Mouse (Mus musculus) G1E-ER4 (cell line): ENCODE results near the gene Arhgef3. TPM values are rescaled to one million over a fixed set of nuclear protein-coding genes. Genes with fewer than 3 reads are reported as not detected.

Experiments used
- GATA1 ChIP-seq: IDR thresholded peaks from one replicate; pipeline ENCODE4 v1.8.0; 2012; ENCODE audit warnings: low read length, inconsistent platforms
- polyA plus RNA-seq: library from polyadenylated mRNA; stranded (reverse); fragments of >175 nt; gene quantifications from 2 replicates; pipeline ENCODE4 v1.2.3, GENCODE M21; 2012

Arhgef3 gene
- polyA plus RNA-seq, 1 experiment = 0.02 TPM

DNA sequence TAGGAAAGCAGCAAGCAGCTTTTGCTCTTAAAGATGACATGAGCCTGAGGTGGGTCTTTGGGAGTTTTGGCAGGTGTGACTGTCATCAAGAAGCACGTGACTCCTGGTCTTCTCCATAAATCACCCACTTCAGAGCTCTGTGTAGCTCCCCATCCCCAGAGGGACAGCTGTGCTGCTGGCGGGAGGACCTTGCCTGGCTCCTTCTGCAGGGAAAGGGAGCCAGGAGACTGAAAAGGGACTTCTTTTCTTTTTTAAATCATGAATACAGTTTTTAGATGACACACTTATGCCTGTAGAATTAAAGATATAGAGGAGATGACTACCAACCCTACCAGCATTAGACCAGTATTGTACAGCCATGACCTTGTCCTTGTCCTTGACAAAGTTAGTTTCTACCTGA lies 113.6 kb downstream of the Arhgef3 start:
- TF ChIP-seq GATA1 = no peak

DNA sequence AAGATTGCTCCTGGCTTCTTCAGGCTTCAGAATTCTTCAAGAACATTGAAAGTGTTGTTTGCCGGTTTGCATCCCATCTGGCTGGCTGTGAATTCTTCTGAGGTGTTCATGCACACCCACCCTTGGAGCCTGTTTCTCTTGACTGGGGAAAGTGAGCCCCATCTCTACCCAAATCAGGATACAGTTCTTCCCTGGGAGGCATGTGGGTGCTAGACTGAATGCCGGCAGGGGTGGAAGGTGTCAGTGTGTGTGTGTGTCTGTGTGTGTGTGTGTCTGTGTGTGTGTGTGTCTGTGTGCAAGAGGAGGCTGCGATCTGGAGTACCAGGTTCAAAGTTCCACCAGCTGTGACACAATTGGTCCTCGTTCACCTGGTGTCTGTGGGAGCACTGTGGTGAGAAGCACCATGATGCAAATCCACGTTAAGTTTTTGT lies 114.3 kb downstream of the Arhgef3 start:
- no peak for TF ChIP-seq GATA1

DNA sequence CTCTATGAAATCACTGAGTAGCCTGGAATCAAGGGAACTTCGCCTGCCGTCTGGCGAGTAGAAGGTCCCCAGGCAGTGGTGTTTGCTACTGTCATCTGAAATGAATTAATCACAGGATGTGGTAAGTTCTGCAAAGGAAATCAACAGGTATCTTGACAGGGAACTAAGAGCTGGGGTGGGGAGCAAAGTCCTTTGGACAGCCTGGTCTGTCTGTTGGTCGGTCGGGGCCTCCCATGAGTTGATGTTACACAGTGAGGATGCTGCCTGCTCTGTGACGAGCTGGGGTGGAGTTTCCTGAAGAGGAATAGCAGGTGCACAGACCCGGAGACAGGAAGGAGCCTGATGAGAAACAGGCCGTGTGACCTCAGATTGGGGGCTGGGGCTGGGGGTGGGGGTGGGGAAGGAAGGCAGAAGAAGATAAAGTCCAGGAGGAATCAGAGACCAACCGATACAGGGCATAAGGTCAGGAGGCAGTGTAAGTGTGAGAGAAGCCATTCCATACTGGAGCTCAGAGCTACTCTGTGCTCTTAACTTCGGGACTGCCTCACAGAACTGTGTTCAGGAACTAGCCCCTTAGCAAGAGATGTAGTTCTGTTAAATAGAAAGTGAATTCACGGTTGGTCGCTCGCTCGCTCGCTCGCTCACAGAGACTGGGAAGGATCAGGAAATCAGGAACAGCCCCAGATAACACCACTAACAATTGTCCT lies 114.9 kb downstream of the Arhgef3 start:
- TF ChIP-seq GATA1 = no peak

DNA sequence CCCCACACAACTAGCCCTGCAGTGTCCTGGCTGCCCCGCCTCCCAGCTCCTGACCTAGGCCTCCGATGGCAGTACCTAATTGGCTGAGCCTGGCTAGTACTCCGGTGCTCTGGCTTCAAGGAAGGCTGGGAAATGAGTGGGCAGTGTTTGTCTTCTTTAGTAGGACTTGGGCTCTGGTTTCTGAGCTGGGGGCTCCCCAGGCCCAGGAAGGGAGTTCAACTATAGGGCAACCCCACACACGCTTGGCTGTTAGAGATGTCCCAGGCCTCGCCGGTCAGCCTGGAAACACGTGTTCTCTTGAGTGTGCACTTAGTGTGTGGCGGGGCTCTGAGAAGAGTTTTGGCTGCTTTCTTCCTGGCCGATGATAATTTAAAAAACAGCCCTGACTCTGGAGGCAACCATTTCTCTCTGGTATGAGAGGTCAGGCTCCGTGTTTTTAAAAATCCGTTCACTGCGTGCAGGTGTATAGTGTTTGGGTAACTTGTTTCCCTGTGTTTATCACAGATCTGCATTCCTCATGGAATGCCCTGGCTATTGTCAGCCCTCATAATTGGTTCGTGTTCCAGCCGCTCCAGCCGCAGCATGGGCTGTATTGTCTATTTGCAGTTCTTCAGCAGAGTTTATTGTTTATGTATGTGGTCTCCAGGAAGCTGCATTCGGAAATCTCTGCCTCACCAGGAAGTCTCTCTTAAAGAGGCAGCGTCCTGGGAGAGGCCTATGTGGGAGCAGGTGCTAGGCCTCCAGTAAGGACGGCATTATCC lies 115.7 kb downstream of the Arhgef3 start:
- no peak for TF ChIP-seq GATA1

DNA sequence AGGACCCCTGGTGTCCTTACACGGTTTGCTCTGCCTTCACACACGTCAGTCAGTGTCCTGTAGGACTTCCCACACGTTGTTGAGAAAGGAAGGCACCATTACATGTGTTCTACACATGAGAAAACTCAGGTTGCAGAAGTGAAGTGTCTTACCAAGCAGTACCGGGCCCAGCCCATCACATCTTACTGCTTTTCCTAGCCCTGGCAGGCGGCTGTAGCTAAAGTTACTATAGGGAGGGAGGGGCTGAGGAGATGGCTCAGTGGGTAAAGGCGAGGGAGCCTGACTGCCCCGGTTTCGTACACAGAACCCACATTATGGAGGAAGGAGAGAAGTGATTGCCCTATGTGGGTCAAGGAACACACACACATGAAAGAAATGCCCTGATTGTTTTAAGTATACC lies 116.8 kb downstream of the Arhgef3 start:
- TF ChIP-seq GATA1 = no peak

DNA sequence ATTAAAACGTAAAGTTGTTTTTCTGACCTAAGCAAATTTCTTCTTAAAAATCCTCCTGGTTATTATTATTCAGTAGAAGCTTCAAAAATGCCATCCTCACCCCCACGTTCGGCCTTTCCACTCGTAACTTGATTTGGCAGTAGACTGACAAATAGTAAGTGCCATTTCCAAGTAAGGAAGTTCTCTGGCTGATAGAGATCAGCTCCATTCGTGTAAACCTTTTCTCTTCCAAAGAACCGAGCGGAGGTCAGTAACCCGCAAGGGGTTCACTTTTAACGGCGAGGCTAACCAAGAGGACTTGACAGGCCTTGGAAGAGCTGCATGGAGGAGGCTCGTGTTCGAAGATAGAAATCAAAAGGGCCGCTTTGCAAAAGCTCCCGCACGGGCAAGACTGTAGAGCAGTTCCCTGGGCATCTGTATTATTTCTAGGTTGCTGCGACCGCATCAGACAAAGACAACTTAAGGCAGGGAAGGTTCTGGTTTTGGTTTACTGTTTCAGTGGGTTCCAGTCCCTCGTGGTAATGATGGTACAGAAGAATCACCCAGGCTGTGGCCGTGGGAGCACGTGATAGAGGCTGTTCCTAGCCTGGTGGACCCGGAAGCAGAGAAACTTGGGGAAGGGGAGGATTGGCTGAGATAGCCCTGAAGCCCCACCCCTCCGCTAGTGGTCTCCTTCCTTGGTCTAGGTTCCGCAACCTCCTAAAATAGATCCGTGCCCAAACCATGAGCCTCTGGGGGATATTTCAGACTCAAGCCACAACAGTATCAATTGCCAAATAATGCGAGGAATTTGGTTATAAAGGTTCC lies 117.5 kb downstream of the Arhgef3 start:
- TF ChIP-seq GATA1 = no peak

DNA sequence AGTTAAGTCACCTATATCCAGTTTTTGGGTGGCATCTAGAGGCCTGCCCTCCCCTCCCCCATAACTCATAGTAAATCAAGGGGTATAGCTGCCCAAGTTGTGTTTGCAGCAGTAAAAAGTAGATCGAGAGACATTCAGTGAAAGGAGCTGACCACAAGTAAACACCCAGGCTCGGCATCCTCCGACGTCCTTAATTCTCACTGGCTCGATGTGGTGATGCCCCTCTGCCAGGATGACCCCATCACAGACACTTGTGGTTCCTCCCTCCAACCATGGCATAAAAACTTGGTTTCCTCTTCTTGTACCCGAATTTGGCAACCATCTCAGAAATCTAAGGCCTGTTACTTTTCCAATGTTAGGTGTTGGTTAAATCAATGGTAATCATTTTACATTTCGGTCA lies 118.4 kb downstream of the Arhgef3 start:
- TF ChIP-seq GATA1 = no peak

- no peak for TF ChIP-seq GATA1
Measured at GRCm38 (mm10) chr14:27233656-27234055, 119.0 kb downstream of the Arhgef3 start.

GRCm38 (mm10) chr14:27234270-27234840 lies 119.7 kb downstream of the Arhgef3 start:
- TF ChIP-seq GATA1 = no peak

DNA sequence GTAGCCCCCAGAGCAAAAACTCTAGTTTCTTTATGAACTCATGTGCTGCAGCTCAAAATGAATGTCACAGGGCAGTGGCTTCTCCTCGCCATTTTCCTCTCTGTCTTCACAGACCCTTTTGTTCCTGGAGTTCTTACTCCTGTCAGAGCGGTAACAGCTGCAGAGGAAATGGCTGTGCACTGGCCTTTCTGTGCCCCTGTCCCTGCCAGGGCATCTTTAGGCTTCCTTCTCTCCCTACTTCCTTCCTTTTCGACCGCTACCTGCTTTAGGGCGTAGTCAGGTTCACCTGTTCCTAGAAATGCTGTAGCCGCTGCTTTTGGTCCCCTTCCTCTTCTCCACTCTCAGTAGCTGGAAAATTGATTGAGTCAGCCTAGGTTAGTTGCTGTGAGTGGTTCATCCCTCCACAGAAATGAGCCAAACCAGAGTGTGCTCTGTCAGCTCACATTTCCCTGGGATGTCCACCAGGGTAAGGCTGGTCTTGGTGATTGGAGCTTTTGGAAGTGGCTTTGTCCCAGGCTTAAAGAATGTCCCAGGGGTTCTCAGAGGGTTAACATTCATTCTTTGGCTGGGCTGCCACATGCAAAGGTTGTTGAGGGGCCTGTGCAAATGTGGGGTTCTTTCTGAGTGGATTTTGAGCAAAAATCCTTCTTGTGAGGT lies 121.3 kb downstream of the Arhgef3 start:
- no peak for TF ChIP-seq GATA1

DNA sequence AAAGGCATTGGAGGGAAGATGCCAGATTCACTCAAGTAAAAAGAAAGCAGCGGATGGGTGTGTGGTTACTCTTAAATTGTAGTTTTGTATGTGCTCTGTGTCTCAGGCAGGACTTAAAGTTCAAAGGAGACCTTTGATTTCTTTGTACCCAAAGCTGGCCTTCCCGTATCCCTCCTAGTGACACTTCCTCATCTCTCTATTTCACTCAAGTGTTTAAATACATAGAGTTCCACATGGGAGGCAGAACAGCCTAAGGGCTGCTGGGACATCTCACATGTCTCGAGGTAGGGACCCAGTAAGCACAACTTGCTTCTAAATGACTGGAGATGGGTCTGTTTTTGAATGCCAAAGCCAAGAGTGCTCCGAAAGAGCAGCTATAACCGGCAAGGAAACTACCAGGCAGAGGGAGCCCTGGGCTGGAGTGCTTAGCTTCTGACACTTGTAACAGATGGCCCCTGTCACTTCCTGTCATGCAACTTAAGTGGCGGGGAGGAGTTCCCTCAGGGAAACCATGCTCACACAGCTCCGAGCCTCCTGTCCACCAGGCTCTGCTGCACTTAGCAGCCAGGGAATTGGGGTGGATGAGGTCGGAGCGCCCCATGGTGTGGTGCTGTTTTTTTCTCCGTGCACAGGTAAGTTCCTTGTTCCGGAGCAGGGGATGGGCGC lies 123.0 kb downstream of the Arhgef3 start:
- TF ChIP-seq GATA1 = no peak

DNA sequence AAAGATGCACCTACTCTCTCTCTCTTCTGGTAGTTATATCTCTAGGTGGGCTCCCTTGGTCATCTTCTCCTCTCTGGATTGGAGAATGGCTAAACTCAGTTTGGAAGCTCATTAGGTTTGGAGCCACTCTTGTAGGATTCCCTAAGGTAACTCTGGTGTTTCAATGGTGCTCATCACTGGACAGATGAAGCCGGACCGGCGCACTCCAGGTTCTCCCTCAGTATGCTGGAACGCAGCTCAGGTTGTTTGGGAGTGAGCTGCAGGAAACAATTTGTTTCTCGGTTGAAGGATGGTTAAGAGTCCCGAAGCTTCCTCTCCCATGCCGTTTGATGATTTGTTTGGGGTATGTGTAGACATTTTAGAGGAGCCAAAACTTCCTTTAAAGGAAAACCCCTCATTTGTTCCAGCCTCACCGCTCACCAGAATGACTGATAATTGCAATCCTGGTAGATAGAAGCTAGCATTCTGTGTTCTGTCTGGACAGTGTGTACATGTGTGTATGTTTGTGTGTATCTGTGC lies 124.0 kb downstream of the Arhgef3 start:
- TF ChIP-seq GATA1 = no peak

- no peak for TF ChIP-seq GATA1
Measured at GRCm38 (mm10) chr14:27239551-27240091, 124.9 kb downstream of the Arhgef3 start.

GRCm38 (mm10) chr14:27242253-27242652 lies 127.6 kb downstream of the Arhgef3 start:
- TF ChIP-seq GATA1 = no peak
